Mouse (Mus musculus) kidney, adult 8-10 months (tissue): ENCODE measurements around the gene Phkg1.
"Not testable (repeated sequence)": the region's sequence is repeated elsewhere in the genome, so short reads cannot be mapped to it uniquely, and the experiment has no call there.

ENCODE experiments used
- DNase-seq, 2 experiments: peaks; one replicate each; pipeline ENCODE4 v3.0.0; 2022

Gene Phkg1

GRCm38 (mm10) chr5:129895198-129896088, 2.9 kb downstream of the Phkg1 start, which contains the start of gene Zbed5:
TSS of gene Zbed5 (plus strand) at chr5:129895723.
- peak; percentile 91 to 92 for DNase-seq

- DNase-seq = not testable (repeated sequence)
Measured at GRCm38 (mm10) chr5:129890390-129890789, 8.0 kb downstream of the Phkg1 start.

GRCm38 (mm10) chr5:129886911-129887636, 11.3 kb downstream of the Phkg1 start, which contains the start of gene Chchd2:
TSS of gene Chchd2 (minus strand) at chr5:129887470.
- peak; percentile 96 to 97 for DNase-seq

- no peak for DNase-seq
Measured at GRCm38 (mm10) chr5:129886271-129886670, 12.1 kb downstream of the Phkg1 start.

GRCm38 (mm10) chr5:129879888-129880287, 18.5 kb downstream of the Phkg1 start:
- DNase-seq = no peak

- peak; percentile 85 to 91 for DNase-seq
Measured at GRCm38 (mm10) chr5:129878946-129879345, 19.4 kb downstream of the Phkg1 start.

GRCm38 (mm10) chr5:129877731-129878455, 20.5 kb downstream of the Phkg1 start:
- DNase-seq = peak in 1 of 2 experiments; percentile 26

- no peak for DNase-seq
Measured at GRCm38 (mm10) chr5:129875098-129875497, 23.3 kb downstream of the Phkg1 start.

GRCm38 (mm10) chr5:129873942-129874341, 24.4 kb downstream of the Phkg1 start:
- no peak for DNase-seq

GRCm38 (mm10) chr5:129871238-129871637, 27.1 kb downstream of the Phkg1 start:
- no peak for DNase-seq

- no peak for DNase-seq
Measured at GRCm38 (mm10) chr5:129869238-129869995, 28.9 kb downstream of the Phkg1 start.

GRCm38 (mm10) chr5:129865841-129866240, 32.5 kb downstream of the Phkg1 start:
- DNase-seq = no peak

- DNase-seq = peak in 1 of 2 experiments; percentile 58
Measured at GRCm38 (mm10) chr5:129864467-129864866, 33.9 kb downstream of the Phkg1 start.

- DNase-seq = no peak
Measured at GRCm38 (mm10) chr5:129862325-129862724, 36.0 kb downstream of the Phkg1 start.

GRCm38 (mm10) chr5:129856414-129856813, 41.9 kb downstream of the Phkg1 start:
- no peak for DNase-seq

- DNase-seq = no peak
Measured at GRCm38 (mm10) chr5:129855163-129855562, 43.2 kb downstream of the Phkg1 start.

- DNase-seq = no peak
Measured at GRCm38 (mm10) chr5:129847558-129847820, 50.9 kb downstream of the Phkg1 start.

GRCm38 (mm10) chr5:129846752-129847557, 51.4 kb downstream of the Phkg1 start, which contains the start of gene Sumf2:
TSS of gene Sumf2 (plus strand) at chr5:129846986.
- DNase-seq = peak; percentile 96 to 97

- no peak for DNase-seq
Measured at GRCm38 (mm10) chr5:129844848-129845247, 53.5 kb downstream of the Phkg1 start.
